Mouse (Mus musculus) telencephalon, adult 2 months (tissue): ENCODE measurements around the gene Lzts2.

Source experiments
- DNase-seq: peaks from one replicate; pipeline ENCODE4 v3.0.0-alpha.2; 2011; ENCODE audit warnings: low read depth, low spot score

Gene Lzts2

DNA sequence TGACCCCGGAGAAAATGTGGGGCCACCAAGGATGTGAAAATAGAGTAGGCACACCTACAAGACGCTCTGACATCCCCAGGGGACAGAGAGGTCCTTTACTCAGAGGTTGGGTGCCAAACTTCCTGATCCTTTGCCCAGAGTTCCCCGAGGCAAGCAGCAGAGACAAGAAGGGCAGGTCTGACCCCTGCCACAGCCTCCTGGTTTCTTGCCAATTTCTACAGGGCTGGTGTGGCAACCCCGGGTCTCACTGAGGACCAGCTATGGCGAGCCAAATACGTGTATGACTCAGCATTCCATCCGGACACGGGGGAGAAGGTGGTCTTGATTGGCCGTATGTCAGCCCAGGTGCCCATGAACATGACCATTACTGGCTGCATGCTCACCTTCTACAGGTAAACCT is 35.3 kb downstream of the Lzts2 start:
- no peak for DNase-seq

DNA sequence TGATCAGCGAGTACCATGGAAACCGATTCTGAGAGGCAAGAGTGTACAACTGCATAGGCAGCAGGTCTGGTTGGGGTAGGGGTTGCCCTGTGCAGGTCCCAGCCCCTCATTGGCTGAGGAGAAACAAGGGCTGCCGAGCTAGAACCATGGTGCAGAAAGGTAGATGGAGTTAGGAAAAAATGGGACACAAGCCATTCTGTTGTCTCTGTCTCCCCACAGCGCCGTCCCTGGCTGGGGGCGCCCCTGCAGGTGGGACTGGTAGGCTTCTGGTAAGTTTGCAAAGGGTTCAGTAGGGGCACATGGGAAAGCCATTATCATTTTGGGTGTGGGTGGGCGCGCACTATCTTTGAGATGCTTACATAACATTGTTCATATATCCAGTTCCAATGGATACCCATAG is 39.2 kb downstream of the Lzts2 start:
- DNase-seq = no peak

DNA sequence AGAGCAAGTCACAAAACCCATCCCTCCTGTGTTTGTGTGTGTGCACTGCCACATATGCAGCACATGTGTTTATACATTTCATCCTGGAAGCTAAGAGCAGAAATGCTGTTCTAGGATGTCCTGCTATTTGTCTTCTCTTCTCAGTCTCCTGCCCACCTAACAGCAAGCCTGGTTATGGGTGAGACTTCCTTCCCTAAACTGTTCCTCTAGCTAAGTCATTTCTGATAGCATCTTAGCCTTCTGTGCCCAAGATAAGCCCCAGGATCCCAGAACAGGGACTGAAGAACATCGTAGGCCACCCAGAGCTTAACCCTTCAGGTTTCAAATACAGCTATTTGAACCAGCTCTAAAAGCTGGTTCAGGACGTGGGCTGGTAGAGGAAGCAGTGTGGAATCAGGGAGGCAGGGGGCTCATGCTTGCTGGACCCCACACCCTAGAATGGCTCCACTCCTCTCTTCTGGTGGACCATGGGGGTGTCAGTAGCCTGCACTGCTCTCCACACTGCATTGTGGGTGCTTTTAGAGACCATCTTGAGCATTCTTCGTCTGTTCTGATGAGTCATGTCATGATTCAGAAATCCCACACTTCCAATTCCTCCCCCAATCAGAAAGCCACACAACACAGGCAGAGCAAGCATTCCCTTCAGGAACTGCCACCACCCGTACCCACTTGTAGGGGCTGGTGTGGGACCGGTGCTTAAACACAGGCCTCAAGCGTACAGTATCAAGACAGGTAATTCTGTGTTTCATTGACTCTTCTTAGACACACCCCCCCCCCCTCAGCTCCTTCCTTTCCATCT is 40.9 kb downstream of the Lzts2 start:
- peak; percentile 81 for DNase-seq

DNA sequence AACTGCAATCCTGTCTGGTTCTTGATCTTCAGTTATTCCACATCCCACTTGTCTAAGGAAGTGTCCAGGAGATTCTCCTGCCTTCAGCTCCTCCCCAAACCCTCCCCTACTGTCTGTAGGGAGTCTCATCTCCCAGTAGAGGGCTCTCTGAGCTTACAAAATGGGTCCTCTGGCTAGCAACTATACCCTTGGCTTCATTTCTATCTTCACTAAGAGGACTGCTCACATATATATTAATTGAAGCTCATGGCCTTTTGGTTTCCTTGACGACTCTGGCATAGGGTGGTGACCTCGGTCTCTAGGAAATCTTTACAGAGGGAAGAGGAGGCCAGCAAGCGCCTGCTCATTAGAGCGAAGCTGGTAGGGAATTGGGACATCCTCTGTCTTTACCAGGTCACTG is 42.1 kb downstream of the Lzts2 start:
- DNase-seq = no peak

- no peak for DNase-seq
These were observed 42.9 kb downstream of the Lzts2 start for GRCm38 (mm10) chr19:45056908-45057698.

GRCm38 (mm10) chr19:45057724-45058112 is 43.5 kb downstream of the Lzts2 start:
- DNase-seq = no peak

DNA sequence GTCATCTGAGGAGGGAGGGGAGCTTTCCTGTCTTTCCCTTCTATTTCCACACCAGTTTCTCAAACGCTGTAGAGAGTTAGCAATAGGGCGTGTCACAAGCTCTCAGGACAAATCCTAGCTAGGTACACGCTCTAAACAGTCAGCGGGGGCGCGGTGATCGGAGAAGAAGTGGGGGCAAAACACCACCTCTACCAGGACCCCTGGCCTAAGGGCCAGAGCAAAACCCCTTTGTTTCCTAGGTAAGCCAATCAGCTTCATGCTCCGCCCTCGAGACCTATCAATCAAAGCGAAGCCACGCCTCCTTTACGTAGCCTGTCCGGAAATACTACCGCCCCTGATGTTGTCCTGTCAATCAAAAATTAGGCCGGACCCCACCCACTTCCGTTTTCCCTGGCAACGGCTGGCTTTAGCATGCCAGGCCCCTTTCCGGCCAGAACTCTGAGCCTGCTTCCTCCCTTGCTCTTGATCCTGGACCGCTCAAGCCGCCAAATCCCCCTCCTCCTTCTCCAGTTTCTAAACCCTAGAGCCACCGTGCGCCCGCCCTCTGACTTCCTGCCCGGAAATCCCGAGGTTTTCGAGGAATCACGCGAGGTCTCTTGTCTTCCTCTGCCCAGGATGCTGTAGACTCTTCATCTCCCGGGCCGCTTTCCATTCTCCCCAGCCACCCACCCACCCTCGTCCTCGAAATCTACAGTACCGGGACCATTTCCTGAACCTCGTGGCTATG is 44.1 kb downstream of the Lzts2 start:
- peak; percentile 97 for DNase-seq

- no peak for DNase-seq
These were observed 44.6 kb downstream of the Lzts2 start for GRCm38 (mm10) chr19:45058841-45059240.

GRCm38 (mm10) chr19:45063565-45064292 is 49.5 kb downstream of the Lzts2 start:
- no peak for DNase-seq

GRCm38 (mm10) chr19:45065226-45065625 is 51.0 kb downstream of the Lzts2 start:
- no peak for DNase-seq

DNA sequence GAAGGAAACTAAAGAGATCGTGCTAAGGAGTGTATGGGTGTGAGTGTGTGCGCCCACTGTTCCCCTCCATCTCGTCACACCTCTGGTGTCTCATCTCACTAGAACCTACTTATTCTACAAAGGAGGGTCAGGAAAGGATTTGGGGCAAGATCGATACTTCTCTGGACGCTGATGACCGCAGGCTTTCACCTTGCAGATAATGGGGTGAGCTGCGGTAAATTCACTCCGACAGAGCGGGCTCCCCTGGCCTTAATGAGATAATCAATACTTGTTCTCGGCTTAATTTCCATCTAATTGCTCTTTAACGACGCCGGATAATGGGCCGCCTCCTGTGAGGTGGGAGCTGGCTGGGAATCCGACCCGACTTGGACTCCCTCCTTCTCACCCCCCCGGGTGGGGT is 53.0 kb downstream of the Lzts2 start:
- no peak for DNase-seq

DNA sequence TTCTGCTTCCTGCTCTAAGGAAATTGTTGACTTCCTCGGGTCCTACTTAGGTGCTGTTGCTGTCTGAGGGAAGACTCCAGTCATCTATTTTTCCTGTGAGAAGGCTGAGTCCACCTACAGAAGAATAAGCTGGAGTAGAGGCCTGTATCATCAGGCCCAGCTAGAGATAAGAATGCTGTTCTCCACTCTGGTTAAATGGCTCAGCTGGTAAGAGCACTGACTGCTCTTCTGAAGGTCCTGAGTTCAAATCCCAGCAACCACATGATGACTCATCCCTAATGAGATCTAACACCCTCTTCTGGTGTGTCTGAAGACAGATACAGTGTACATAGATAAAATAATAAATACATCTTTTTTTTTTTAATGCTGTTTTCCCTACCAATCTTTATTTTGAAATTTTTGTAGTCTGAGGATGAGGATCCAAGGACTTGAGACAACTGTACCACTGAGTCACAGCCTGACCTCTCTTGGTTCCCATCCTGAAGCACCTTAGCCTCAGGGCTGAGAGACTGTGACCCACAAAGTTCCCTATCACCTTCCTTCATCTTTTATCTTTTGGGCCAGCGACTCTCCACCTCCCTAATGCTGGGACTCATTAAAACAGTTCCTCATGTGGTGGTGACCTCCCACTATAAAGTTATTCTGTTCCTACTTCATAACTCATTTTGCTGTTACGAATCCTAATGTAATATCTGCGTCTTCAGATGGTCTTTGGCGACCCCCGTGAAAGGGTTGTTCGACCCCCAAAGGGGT is 53.7 kb downstream of the Lzts2 start:
- DNase-seq = no peak

DNA sequence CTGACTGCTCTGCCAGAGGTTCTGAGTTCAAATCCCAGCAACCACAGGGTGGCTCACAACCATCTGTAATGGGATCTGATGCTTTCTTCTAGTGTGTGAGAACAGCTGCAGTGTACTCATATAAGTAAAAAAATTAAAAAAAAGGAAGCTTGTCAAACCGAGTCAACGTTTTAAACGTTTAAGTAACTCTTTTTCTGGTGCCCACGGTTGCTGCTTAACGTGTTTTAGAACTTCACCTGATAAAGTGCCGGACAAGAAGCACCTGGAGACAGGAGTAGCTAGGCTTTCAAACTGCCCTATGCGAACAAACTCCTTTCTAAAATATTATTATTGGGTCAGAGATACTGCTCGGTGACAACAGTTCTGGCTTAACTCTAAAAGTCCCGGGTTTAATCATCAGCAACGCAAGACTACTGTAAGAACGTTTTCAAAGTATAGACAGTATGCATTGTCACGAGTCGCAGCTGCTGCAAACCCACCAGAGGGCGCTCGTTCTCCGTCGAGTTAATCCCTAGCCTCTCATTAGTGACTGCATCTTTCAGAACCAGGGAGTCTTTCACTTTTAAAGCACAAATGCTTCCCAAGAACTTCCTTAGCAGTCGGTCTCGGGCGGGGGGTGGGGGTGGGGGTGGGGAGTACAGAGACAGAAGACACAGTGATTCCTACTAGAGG is 59.8 kb downstream of the Lzts2 start:
- no peak for DNase-seq

DNA sequence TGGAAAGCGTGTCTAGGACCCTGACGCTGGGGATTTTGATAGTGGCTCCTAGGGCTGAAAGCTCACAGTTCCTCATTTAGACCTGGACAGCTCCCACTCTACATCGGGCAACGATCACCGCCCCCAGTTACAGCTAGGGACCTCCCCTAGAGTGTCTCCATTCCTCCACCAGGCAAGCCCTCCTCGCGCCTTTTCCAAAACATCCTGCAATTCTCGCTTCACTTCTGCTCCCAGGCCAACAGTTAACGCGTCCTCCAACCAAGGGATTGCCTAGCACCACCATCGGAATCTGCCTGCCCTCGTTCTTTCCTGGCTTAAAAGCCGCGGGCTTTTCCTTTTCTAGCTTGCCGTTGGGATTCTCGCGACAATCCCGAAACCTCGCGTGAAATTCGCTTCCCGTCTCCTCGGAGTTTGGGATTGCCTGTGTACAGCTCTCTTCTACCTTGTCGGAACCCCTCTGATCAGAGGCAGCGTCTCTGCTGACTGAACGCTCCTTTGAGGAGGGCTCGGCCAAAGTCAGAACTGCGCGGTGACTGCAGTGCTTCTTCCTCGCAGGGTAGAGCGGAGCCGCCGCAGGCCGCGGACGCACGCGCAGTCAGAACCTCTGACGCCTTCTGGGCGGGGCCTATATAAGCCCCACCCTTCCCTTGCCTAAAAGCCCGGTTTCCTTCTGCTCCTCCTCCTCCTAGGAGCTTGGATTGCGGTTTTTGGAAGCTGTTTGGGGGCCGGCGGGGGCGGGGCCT is 60.5 kb downstream of the Lzts2 start, which contains the start of gene Kazald1:
Gene Kazald1 (plus strand): TSS at position 662 of the 743 bp plus-strand sequence.
- peak; percentile 88 for DNase-seq

GRCm38 (mm10) chr19:45075323-45076035 is 61.3 kb downstream of the Lzts2 start:
- no peak for DNase-seq

- DNase-seq = no peak
These were observed 61.9 kb downstream of the Lzts2 start for GRCm38 (mm10) chr19:45076036-45076575.
